Mouse (Mus musculus) forebrain, embryonic 10.5 days (tissue): ENCODE measurements around the gene Aacs. TPM values are rescaled to one million over a fixed set of nuclear protein-coding genes. Genes with fewer than 3 reads are reported as not detected.
"Not testable (repeated sequence)": the region's sequence is repeated elsewhere in the genome, so short reads cannot be mapped to it uniquely, and the experiment has no call there.

ENCODE experiments used
- DNase-seq: peaks from one replicate; pipeline ENCODE4 v3.0.0-alpha.2; 2017; ENCODE audit warnings: low spot score; ENCODE audit errors: extremely low spot score
- H3K27ac ChIP-seq: fragments of 300-500 bp; sonication (generic); 2 replicates; pipeline ENCODE4 v1.5.1; 2016; ENCODE audit warnings: mild to moderate bottlenecking
- H3K27me3 ChIP-seq: fragments of 300-500 bp; sonication (generic); 2 replicates; pipeline ENCODE4 v1.6.1; 2016; ENCODE audit warnings: mild to moderate bottlenecking; ENCODE audit not compliant: poor library complexity, severe bottlenecking
- H3K36me3 ChIP-seq: fragments of 300-500 bp; sonication (generic); replicated peaks from 2 replicates; pipeline ENCODE4 v1.6.1; 2016; ENCODE audit warnings: mild to moderate bottlenecking, moderate library complexity
- H3K4me1 ChIP-seq: fragments of 300-500 bp; sonication (generic); 2 replicates; pipeline ENCODE4 v1.6.1; 2016
- H3K4me3 ChIP-seq: fragments of 300-500 bp; sonication (generic); 2 replicates; pipeline ENCODE4 v1.5.1; 2016; ENCODE audit warnings: mild to moderate bottlenecking, moderate library complexity
- H3K9me3 ChIP-seq: fragments of 300-500 bp; sonication (generic); 2 replicates; pipeline ENCODE4 v1.6.1; 2016; ENCODE audit warnings: mild to moderate bottlenecking, moderate library complexity
- WGBS: fragments of 180-500 bp; shearing (Covaris S2); methylation state at CpG from one replicate; pipeline ENCODE4 v1.1.7; 2016; 5-methylcytosine and 5-hydroxymethylcytosine counted together
- polyA plus RNA-seq: library from polyadenylated mRNA; unstranded; fragments of >200 nt; fragmentation: Nextera tagmentation; extraction: Ambion mirVana; gene quantifications from 2 replicates; pipeline ENCODE4 v1.2.1, GENCODE M21; 2016

Gene Aacs
- polyA plus RNA-seq, 1 experiment from 2014 or later: 58.6 TPM

DNA sequence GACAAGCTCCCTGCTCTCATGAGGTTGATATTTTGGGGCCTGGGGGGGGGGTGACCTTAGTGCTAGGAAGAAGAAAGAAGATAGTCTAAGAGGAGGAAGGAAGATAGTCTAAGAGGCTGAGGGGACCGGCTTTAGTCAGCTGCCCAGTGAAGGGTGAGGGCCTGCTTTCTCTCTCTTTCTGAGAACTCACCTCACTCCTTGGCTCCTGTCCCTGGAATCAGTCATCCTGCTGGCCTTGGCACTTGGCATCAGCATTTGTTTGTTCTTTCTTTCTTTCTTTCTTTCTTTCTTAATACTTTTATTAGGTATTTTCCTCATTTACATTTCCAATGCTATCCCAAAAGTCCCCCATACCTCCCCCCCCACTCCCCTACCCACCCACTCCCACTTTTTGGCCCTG lies 10.5 kb downstream of the Aacs start:
- 100% methylated on average over 1 of the region's 1 CpGs for WGBS
- Histone ChIP-seq H3K4me1 (peaks cover 13% of the 10 kb centered on the region), H3K4me3 (no peak overlapping the region), H3K36me3 (peaks cover 91% of the 10 kb centered on the region), H3K27me3 (no peaks in the 10 kb centered on the region), H3K27ac (no peak overlapping the region), H3K9me3 (no peaks in the 10 kb centered on the region)
- no peak for DNase-seq

GRCm38 (mm10) chr5:125487375-125488115 lies 11.9 kb downstream of the Aacs start:
- peak overlapping the region; percentile 66 for H3K27ac ChIP-seq
- H3K9me3 ChIP-seq: no peaks in the 10 kb centered on the region
- WGBS: 77% methylated on average over 11 of the region's 11 CpGs
- no peak for DNase-seq
- no peaks in the 10 kb centered on the region for H3K27me3 ChIP-seq
- H3K4me1 ChIP-seq: peaks cover 13% of the 10 kb centered on the region
- H3K36me3 ChIP-seq: peaks cover 91% of the 10 kb centered on the region
- no peak overlapping the region for H3K4me3 ChIP-seq

DNA sequence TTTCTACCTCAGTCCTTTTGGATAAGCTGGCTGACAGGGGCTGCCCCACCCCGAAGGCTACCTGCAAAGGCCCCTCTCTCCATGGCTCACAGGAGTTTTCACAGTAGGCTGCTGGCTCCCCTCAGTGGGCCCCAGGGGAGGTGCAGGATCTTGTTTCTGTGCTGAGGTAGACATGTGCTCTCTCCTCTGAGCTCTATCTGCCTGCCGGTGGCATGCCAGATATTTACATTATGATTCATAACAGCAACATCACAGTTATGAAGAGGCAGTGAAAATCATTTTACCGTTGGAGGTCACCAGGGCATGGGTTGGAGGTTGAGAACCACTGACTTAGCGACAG lies 12.5 kb downstream of the Aacs start:
- Histone ChIP-seq H3K27me3 (no peaks in the 10 kb centered on the region), H3K9me3 (no peaks in the 10 kb centered on the region), H3K27ac (peak overlapping the region; percentile 66), H3K36me3 (peaks cover 91% of the 10 kb centered on the region), H3K4me3 (no peak overlapping the region), H3K4me1 (peaks cover 13% of the 10 kb centered on the region)
- no peak for DNase-seq
- 82% methylated on average over 4 of the region's 4 CpGs for WGBS

DNA sequence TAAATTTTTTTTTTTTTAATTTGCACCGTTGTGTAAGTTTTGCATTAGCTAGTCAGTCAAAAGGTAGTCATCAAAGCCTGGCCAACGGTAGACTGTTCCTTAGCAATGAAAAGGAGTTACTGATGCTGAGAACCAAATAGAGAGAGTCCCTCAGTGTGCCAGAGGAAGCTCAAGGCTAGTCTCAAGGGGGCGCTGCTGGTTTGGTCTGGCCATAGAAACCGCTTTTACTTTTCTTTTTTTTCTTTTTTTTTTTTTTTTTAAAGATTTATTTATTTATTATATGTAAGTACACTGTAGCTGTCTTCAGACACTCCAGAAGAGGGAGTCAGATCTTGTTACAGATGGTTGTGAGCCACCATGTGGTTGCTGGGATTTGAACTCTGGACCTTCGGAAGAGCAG lies 13.3 kb downstream of the Aacs start:
- Histone ChIP-seq H3K36me3 (peaks cover 89% of the 10 kb centered on the region), H3K4me1 (peaks cover 13% of the 10 kb centered on the region)
- not testable (repeated sequence) for H3K27ac ChIP-seq, DNase-seq, H3K27me3 ChIP-seq, H3K4me3 ChIP-seq, H3K9me3 ChIP-seq
- 97% methylated on average over 5 of the region's 5 CpGs for WGBS

- no peak overlapping the region for H3K4me3 ChIP-seq
- H3K9me3 ChIP-seq: no peaks in the 10 kb centered on the region
- no peak overlapping the region for H3K27ac ChIP-seq
- WGBS: 92% methylated on average over 10 of the region's 10 CpGs
- H3K36me3 ChIP-seq: peaks cover 90% of the 10 kb centered on the region
- no peaks in the 10 kb centered on the region for H3K27me3 ChIP-seq
- H3K4me1 ChIP-seq: peaks cover 13% of the 10 kb centered on the region
- no peak for DNase-seq
Measured at GRCm38 (mm10) chr5:125491107-125491506, 15.5 kb downstream of the Aacs start.

- H3K27ac ChIP-seq: no peak overlapping the region
- H3K4me3 ChIP-seq: no peak overlapping the region
- peaks cover 81% of the 10 kb centered on the region for H3K36me3 ChIP-seq
- H3K4me1 ChIP-seq: peaks cover 6% of the 10 kb centered on the region
- DNase-seq: no peak
- WGBS: 58% methylated on average over 17 of the region's 17 CpGs
- no peaks in the 10 kb centered on the region for H3K9me3 ChIP-seq
- no peaks in the 10 kb centered on the region for H3K27me3 ChIP-seq
Measured at GRCm38 (mm10) chr5:125492379-125493092, 16.9 kb downstream of the Aacs start.

GRCm38 (mm10) chr5:125493093-125493423 lies 17.4 kb downstream of the Aacs start:
- Histone ChIP-seq H3K4me1 (peaks cover under 1% of the 10 kb centered on the region), H3K9me3 (no peaks in the 10 kb centered on the region), H3K4me3 (no peak overlapping the region), H3K27ac (no peak overlapping the region), H3K27me3 (no peaks in the 10 kb centered on the region), H3K36me3 (peaks cover 76% of the 10 kb centered on the region)
- no peak for DNase-seq
- WGBS: 53% methylated on average over 5 of the region's 5 CpGs

GRCm38 (mm10) chr5:125495655-125496054 lies 20.0 kb downstream of the Aacs start:
- 93% methylated on average over 10 of the region's 10 CpGs for WGBS
- H3K36me3 ChIP-seq: peaks cover 70% of the 10 kb centered on the region
- H3K9me3 ChIP-seq: no peaks in the 10 kb centered on the region
- no peak for DNase-seq
- no peaks in the 10 kb centered on the region for H3K27me3 ChIP-seq
- H3K4me1 ChIP-seq: no peaks in the 10 kb centered on the region
- H3K4me3 ChIP-seq: no peak overlapping the region
- H3K27ac ChIP-seq: no peak overlapping the region

- 0 out of 2 replicates have a peak, but pooled peaks cover 8% of the 10 kb centered on the region for H3K4me1 ChIP-seq
- peaks cover 68% of the 10 kb centered on the region for H3K36me3 ChIP-seq
Measured at GRCm38 (mm10) chr5:125497821-125498600, 22.4 kb downstream of the Aacs start.

DNA sequence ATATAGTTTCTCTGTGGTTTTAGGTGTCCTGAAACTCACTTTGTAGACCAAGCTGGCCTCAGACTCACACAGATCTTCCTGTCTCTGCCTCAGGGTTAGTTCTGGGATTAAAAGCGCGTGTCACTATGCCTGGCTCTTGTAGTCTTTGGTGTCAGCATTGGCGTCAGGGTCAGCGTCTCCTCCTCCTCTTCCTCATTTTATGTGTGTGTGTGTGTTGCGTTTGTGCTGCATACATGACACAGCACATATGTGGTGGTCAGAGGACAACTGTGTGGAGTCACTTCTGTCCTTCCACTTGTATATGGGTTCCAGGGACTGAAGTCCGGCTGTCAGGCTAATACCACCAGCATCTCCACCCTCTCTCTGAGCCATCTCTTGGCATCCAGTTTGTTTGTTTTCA lies 25.9 kb downstream of the Aacs start:
- 91% methylated on average over 6 of the region's 6 CpGs for WGBS
- no peaks in the 10 kb centered on the region for H3K9me3 ChIP-seq
- 0 out of 2 replicates have a peak, but pooled peaks cover 8% of the 10 kb centered on the region for H3K4me1 ChIP-seq
- H3K27me3 ChIP-seq: no peaks in the 10 kb centered on the region
- DNase-seq: no peak
- peaks cover 71% of the 10 kb centered on the region for H3K36me3 ChIP-seq
- no peak overlapping the region for H3K4me3 ChIP-seq
- no peak overlapping the region for H3K27ac ChIP-seq

More at GRCm38 (mm10) chr5:125497821-125498600, 22.4 kb downstream of the Aacs start:
- Histone ChIP-seq H3K4me3 (no peak overlapping the region), H3K9me3 (no peaks in the 10 kb centered on the region), H3K27me3 (no peaks in the 10 kb centered on the region), H3K27ac (no peak overlapping the region)
- DNase-seq: peak; percentile 50
- 66% methylated on average over 12 of the region's 12 CpGs for WGBS

DNA sequence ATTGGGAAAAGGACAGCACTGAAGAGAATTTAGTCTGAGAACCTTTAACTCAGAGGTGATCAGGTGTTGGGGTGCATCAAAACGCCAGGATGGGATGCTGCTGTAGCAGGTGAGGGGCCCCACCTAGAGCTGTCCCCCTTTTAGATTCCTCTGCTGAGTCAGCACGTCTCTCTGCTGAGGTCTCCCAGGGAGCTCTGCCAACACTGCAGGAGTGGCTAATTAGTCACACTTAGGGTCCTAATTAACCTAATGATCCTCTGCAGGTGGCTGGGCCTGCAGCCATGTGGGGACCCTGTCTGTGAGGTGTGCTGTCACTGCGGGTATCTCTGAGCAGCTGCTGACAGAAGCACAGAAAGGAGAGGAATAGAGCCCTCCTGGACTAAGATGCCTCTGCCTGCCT lies 26.6 kb downstream of the Aacs start:
- Histone ChIP-seq H3K36me3 (peaks cover 75% of the 10 kb centered on the region), H3K27me3 (no peaks in the 10 kb centered on the region), H3K4me1 (0 out of 2 replicates have a peak, but pooled peaks cover 8% of the 10 kb centered on the region), H3K27ac (no peak overlapping the region), H3K4me3 (no peak overlapping the region), H3K9me3 (no peaks in the 10 kb centered on the region)
- WGBS: 45% methylated on average over 3 of the region's 3 CpGs
- DNase-seq: no peak

GRCm38 (mm10) chr5:125503628-125504027 lies 28.0 kb downstream of the Aacs start:
- 93% methylated on average over 6 of the region's 6 CpGs for WGBS
- Histone ChIP-seq H3K27ac (no peak overlapping the region), H3K9me3 (no peaks in the 10 kb centered on the region), H3K4me1 (0 out of 2 replicates have a peak, but pooled peaks cover 8% of the 10 kb centered on the region), H3K27me3 (no peaks in the 10 kb centered on the region), H3K36me3 (peaks cover 88% of the 10 kb centered on the region), H3K4me3 (no peak overlapping the region)
- DNase-seq: no peak

GRCm38 (mm10) chr5:125504692-125505091 lies 29.1 kb downstream of the Aacs start:
- no peak overlapping the region for H3K27ac ChIP-seq
- no peaks in the 10 kb centered on the region for H3K27me3 ChIP-seq
- WGBS: 80% methylated on average over 11 of the region's 11 CpGs
- 0 out of 2 replicates have a peak, but pooled peaks cover 8% of the 10 kb centered on the region for H3K4me1 ChIP-seq
- DNase-seq: no peak
- no peak overlapping the region for H3K4me3 ChIP-seq
- H3K36me3 ChIP-seq: peaks cover 91% of the 10 kb centered on the region
- no peaks in the 10 kb centered on the region for H3K9me3 ChIP-seq
